ENCODE assay signal across 19 mouse cellular contexts in the genomic region with DNA sequence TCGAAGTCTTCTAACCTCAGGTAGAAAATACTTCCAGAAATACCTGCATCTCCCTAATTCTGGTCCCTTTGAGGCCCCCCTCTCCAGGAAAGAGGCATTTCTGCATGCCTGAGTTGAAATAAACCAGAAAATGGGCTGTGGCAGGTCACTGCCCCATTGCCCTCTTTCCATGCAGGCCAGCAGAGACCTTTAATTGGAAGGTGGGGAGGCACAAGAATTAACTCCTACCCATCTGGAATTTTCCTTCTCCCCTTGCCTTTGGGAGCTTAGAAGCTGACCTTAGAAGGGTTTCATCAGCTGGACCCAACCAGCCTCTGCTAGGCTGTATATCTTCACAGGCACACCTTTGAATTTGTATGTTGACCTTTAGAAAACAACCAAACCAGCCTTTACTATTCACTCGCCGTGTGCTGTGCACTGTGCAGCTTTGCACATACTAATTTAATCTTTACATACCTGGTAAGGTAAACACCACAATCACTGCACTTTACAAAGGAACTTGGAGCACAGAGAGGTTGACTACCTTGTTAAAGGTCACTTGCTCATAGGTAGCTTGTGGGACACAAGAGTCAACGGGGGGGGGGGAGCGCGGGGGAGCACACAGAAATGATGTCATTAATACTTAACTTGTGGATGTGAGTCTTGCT.
A peak's percentile ranks its signal among the peaks of the same experiment; 100 is the strongest.
DNase-seq lines count a peak whose midpoint lies in the region; ATAC-seq and TF ChIP-seq lines count a peak whose summit lies in the region.
"Had no signal": no experiment of that assay in that cellular context is flagged by ENCODE, and none has a peak within 500 bp of the region (broad histone marks: within the 10 kb centered on the region; RNA-seq: fewer than 3 reads in every experiment).

No protein-coding gene starts in this region.

- in situ Hi-C loops in Patski (cut with MboI; ENCODE audit: low pct_unique_long_range_greater_than_20kb): no loop called here

- H3K4me3 ChIP-seq in kidney, postnatal 0 days (replicated peaks; ENCODE audit: low read depth, low read length): no peak overlapping the region
- no peak overlapping the region for H3K4me3 ChIP-seq in stomach, embryonic 14.5 days (ENCODE audit: low read depth, low read length)
- H3K4me3 ChIP-seq: embryonic facial prominence, embryonic 13.5 days; heart, embryonic 15.5 days; hindbrain, embryonic 10.5 days; limb, embryonic 13.5 days; liver, embryonic 13.5 days had no signal

- no peaks in the 10 kb centered on the region for H3K27me3 ChIP-seq in Patski
- H3K27me3 ChIP-seq in kidney, postnatal 0 days (ENCODE audit: insufficient read depth, low read length): no peaks in the 10 kb centered on the region
- no peaks in the 10 kb centered on the region for H3K27me3 ChIP-seq in stomach, embryonic 14.5 days (ENCODE audit: control insufficient read depth, insufficient read depth, low read length)
- H3K27me3 ChIP-seq: embryonic facial prominence, embryonic 13.5 days; limb, embryonic 13.5 days; liver, embryonic 13.5 days had no signal

- POLR2A ChIA-PET in Patski (lab: Charles Lee): interaction anchor here (0.5 to 3.2 kb wide), 5 partner anchors 15 to 228 kb away, joined by 3 to 15 read pairs (median 4); no protein-coding TSS in a partner anchor

- ATAC-seq in Patski: peak; percentile 18
- peak; percentile 41; the same call in 1 of the 2 replicates for ATAC-seq in kidney, postnatal 0 days (replicated peaks; ENCODE audit: low FRiP score, low read depth)
- ATAC-seq in stomach, embryonic 14.5 days (ENCODE audit: insufficient number of reproducible peaks, insufficient read depth, low FRiP score, low read depth): peak; percentile 80
- ATAC-seq: forebrain, embryonic 14.5 days had no signal

- no peaks in the 10 kb centered on the region for H3K36me3 ChIP-seq in kidney, postnatal 0 days (ENCODE audit: insufficient read depth, low read length)
- H3K36me3 ChIP-seq in stomach, embryonic 14.5 days (ENCODE audit: control insufficient read depth, insufficient read depth, low read length): no peaks in the 10 kb centered on the region
- H3K36me3 ChIP-seq: embryonic facial prominence, embryonic 13.5 days; heart, embryonic 15.5 days; hindbrain, embryonic 10.5 days; limb, embryonic 13.5 days; liver, embryonic 13.5 days had no signal

- no peak for TF ChIP-seq CTCF in Patski (IDR thresholded peaks at IDR 0.05)
- no peak for TF ChIP-seq CTCF in kidney, postnatal 0 days (IDR thresholded peaks at IDR 0.05; ENCODE audit: low read depth)

- 63% methylated on average over 6 of the region's 6 CpGs for WGBS in kidney, postnatal 0 days
- 74% methylated on average over 6 of the region's 6 CpGs for WGBS in stomach, embryonic 14.5 days

- H3K9me3 ChIP-seq in kidney, postnatal 0 days (replicated peaks; ENCODE audit: low read length): no peaks in the 10 kb centered on the region
- H3K9me3 ChIP-seq in stomach, embryonic 14.5 days (ENCODE audit: control insufficient read depth, low read depth, low read length): no peaks in the 10 kb centered on the region
- H3K9me3 ChIP-seq: embryonic facial prominence, embryonic 13.5 days; heart, embryonic 15.5 days; hindbrain, embryonic 10.5 days; limb, embryonic 13.5 days; liver, embryonic 13.5 days had no signal

- H3K27ac ChIP-seq in kidney, postnatal 0 days: peak overlapping the region; percentile 50
- H3K27ac ChIP-seq in stomach, embryonic 14.5 days (ENCODE audit: low read length): no peak overlapping the region
- H3K27ac ChIP-seq: embryonic facial prominence, embryonic 13.5 days; heart, embryonic 15.5 days; hindbrain, embryonic 10.5 days; limb, embryonic 13.5 days; liver, embryonic 13.5 days had no signal

- no peak overlapping the region for H3K9ac ChIP-seq in kidney, postnatal 0 days (ENCODE audit: low read depth, low read length)
- no peak overlapping the region for H3K9ac ChIP-seq in stomach, embryonic 14.5 days (replicated peaks; ENCODE audit: low read depth, low read length)
- H3K9ac ChIP-seq: embryonic facial prominence, embryonic 13.5 days; heart, embryonic 15.5 days; limb, embryonic 13.5 days; liver, embryonic 13.5 days; lung, embryonic 14.5 days had no signal

- DNase-seq in Patski (ENCODE audit: low read depth, low spot score): peak; percentile 50
- DNase-seq in kidney, adult 18-20 months: peak; percentile 14
- no peak for DNase-seq in kidney, postnatal 0 days (ENCODE audit: low spot score)
- no peak for DNase-seq in lung, postnatal 25 days (ENCODE audit: low spot score)
- no peak for DNase-seq in left cerebral cortex, adult 9 months (ENCODE audit: low spot score in 2 of 2)
- DNase-seq in ovary, postnatal 14 days (ENCODE audit: low spot score): no peak
- DNase-seq: adrenal gland, postnatal 36 days; B cell, adult 2 months; cerebellum, adult 18-20 months; liver, embryonic 13.5 days; lung, embryonic 14.5 days; thymus, adult 2 months had no signal

- H3K4me1 ChIP-seq in kidney, postnatal 0 days (replicated peaks; ENCODE audit: insufficient read depth, low read length): peaks cover 5% of the 10 kb centered on the region; the same call in 1 of the 2 replicates
- no peaks in the 10 kb centered on the region for H3K4me1 ChIP-seq in stomach, embryonic 14.5 days (ENCODE audit: control insufficient read depth, insufficient read depth, low read length)
- H3K4me1 ChIP-seq: heart, embryonic 15.5 days; liver, embryonic 13.5 days had no signal

- H3K4me2 ChIP-seq in kidney, postnatal 0 days (ENCODE audit: low read length): no peak overlapping the region
- no peak overlapping the region for H3K4me2 ChIP-seq in stomach, embryonic 14.5 days (replicated peaks; ENCODE audit: low read depth, low read length)
- H3K4me2 ChIP-seq: embryonic facial prominence, embryonic 13.5 days; heart, embryonic 15.5 days; limb, embryonic 13.5 days; liver, embryonic 13.5 days; lung, embryonic 14.5 days; midbrain, embryonic 11.5 days had no signal

- CTCF ChIA-PET in Patski (lab: Charles Lee): interaction anchor here (1.0 to 1.9 kb wide), 7 partner anchors 12 to 155 kb away, joined by 3 to 13 read pairs (median 4); no protein-coding TSS in a partner anchor

Comparison
In these comparisons a context has a peak if more than half of its experiments do, and no peak if none do; other contexts are left out.
1. DNase-seq: peak in Patski (single experiment) and kidney, adult 18-20 months (single experiment); none in kidney, postnatal 0 days (single experiment), lung, postnatal 25 days (single experiment), left cerebral cortex, adult 9 months (0 of 2) and ovary, postnatal 14 days (single experiment).
2. ATAC-seq: peak in every context shown above with its lines; median percentile 80 in stomach, embryonic 14.5 days; 41 in kidney, postnatal 0 days; 18 in Patski.